Mouse (Mus musculus) ES-E14 (cell line): Measurements from ENCODE around the gene Igsf21. TPM values are rescaled to one million over a fixed set of nuclear protein-coding genes. Genes with fewer than 3 reads are reported as not detected.

Experiments used
- DNase-seq: peaks from one replicate; pipeline ENCODE4 v3.0.0-alpha.2; 2013; ENCODE audit warnings: low read depth, low spot score
- H3K27ac ChIP-seq: 2 replicates; pipeline ENCODE4 v1.5.1; 2012; ENCODE audit warnings: low read depth, mild to moderate bottlenecking, low read length, moderate library complexity, mixed read lengths; ENCODE audit not compliant: poor library complexity, insufficient read depth, severe bottlenecking
- H3K36me3 ChIP-seq: 2 replicates; pipeline ENCODE4 v1.6.1; 2012; ENCODE audit warnings: mild to moderate bottlenecking, low read length, moderate library complexity, mixed read lengths; ENCODE audit not compliant: control insufficient read depth, poor library complexity, insufficient read depth, severe bottlenecking
- H3K4me1 ChIP-seq, 2 experiments: fragments of 150-350 bp in 1 of 2; sonication (generic) in 1 of 2; 2 replicates each; pipeline ENCODE4 v1.6.1; 2012; ENCODE audit warnings: low read length in 2 of 2, mild to moderate bottlenecking in 1 of 2, mixed read lengths in 1 of 2; ENCODE audit not compliant: control insufficient read depth in 2 of 2, insufficient read depth in 2 of 2, poor library complexity in 1 of 2
- H3K4me3 ChIP-seq, 2 experiments: fragments of 150-350 bp in 1 of 2; sonication (generic) in 1 of 2; 2 replicates each; pipeline ENCODE4 v1.5.1; 2012; ENCODE audit warnings: low read length in 2 of 2, low read depth in 1 of 2, mild to moderate bottlenecking in 1 of 2, mixed read lengths in 1 of 2; ENCODE audit not compliant: insufficient read depth in 1 of 2, poor library complexity in 1 of 2, severe bottlenecking in 1 of 2
- H3K9ac ChIP-seq: 2 replicates; pipeline ENCODE4 v1.6.1; 2012; ENCODE audit warnings: low read depth, mild to moderate bottlenecking, low read length, mixed read lengths; ENCODE audit not compliant: poor library complexity, insufficient read depth, severe bottlenecking
- H3K9me3 ChIP-seq: fragments of 150-350 bp; sonication (generic); 2 replicates; pipeline ENCODE4 v1.6.1; 2012; ENCODE audit warnings: low read depth, mild to moderate bottlenecking, low read length; ENCODE audit not compliant: control insufficient read depth, insufficient read depth
- CHD2 ChIP-seq: IDR thresholded peaks from 2 replicates; pipeline ENCODE4 v1.6.1; 2014; ENCODE audit warnings: mild to moderate bottlenecking, low read depth, low read length, inconsistent platforms
- HCFC1 ChIP-seq: IDR thresholded peaks from 2 replicates; pipeline ENCODE4 v1.6.1; 2012; ENCODE audit warnings: low read length, inconsistent platforms, borderline replicate concordance; ENCODE audit not compliant: insufficient read depth
- MAFK ChIP-seq: IDR thresholded peaks from 2 replicates; pipeline ENCODE4 v1.6.1; 2014; ENCODE audit warnings: mild to moderate bottlenecking, low read depth, low read length, inconsistent platforms; ENCODE audit not compliant: insufficient read depth
- ZC3H11A ChIP-seq: IDR thresholded peaks from 2 replicates; pipeline ENCODE4 v1.6.1; 2012; ENCODE audit warnings: low read depth, mild to moderate bottlenecking, inconsistent platforms, low read length, borderline replicate concordance
- ZNF384 ChIP-seq: IDR thresholded peaks from 2 replicates; pipeline ENCODE4 v1.6.1; 2012; ENCODE audit warnings: low read depth, low read length, inconsistent platforms
- in situ Hi-C, 2 experiments: fragments of 600-800 bp; cut with MboI; formaldehyde crosslinking; loops; one replicate each; pipeline ENCODE4 v1.15.1; 2025; ENCODE audit warnings: low sequenced_read_pairs in 2 of 2, inconsistent platforms in 1 of 2; ENCODE audit not compliant: unreplicated experiment in 2 of 2
- total RNA-seq: library from RNA; depleted of rRNA; stranded (reverse); fragments of 300-350 nt; gene quantifications from 2 replicates; pipeline ENCODE4 v1.2.3, GENCODE M21; 2012

Gene Igsf21
- total RNA-seq, 1 experiment, result 2.5 TPM

GRCm38 (mm10) chr4:140173084-140173483, 73.5 kb downstream of the Igsf21 start:
- Histone ChIP-seq H3K27ac (peak overlapping the region; percentile 13; the same call in 1 of the 2 replicates), H3K9me3 (no peaks in the 10 kb centered on the region), H3K9ac (no peak overlapping the region), H3K4me3 (no peak overlapping the region), H3K4me1 (peaks cover 0 to 12% of the 10 kb centered on the region in 2 experiments; a peak in 2 of 4 replicates), H3K36me3 (no peaks in the 10 kb centered on the region)
- TF ChIP-seq MAFK, result no peak
- TF ChIP-seq ZNF384, result no peak
- no peak for TF ChIP-seq CHD2
- in situ Hi-C loops, result no loop called here
- no peak for DNase-seq

- Histone ChIP-seq H3K27ac (no peak overlapping the region), H3K9me3 (no peaks in the 10 kb centered on the region), H3K4me1 (peaks cover 0 to 12% of the 10 kb centered on the region in 2 experiments; a peak in 2 of 4 replicates), H3K36me3 (no peaks in the 10 kb centered on the region), H3K9ac (no peak overlapping the region), H3K4me3 (no peak overlapping the region)
- in situ Hi-C loops, result no loop called here
- TF ChIP-seq ZC3H11A (no peak), HCFC1 (no peak), ZNF384 (no peak)
- no peak for DNase-seq
These were observed 74.7 kb downstream of the Igsf21 start for GRCm38 (mm10) chr4:140171917-140172316.

- no peak for DNase-seq
- in situ Hi-C loops, result no loop called here
- no peak overlapping the region for H3K4me3 ChIP-seq
These were observed 75.4 kb downstream of the Igsf21 start for GRCm38 (mm10) chr4:140171189-140171588.

GRCm38 (mm10) chr4:140165851-140166250, 80.7 kb downstream of the Igsf21 start:
- Histone ChIP-seq H3K27ac (no peak overlapping the region), H3K4me3 (no peak overlapping the region), H3K9ac (no peak overlapping the region), H3K9me3 (no peaks in the 10 kb centered on the region), H3K36me3 (no peaks in the 10 kb centered on the region), H3K4me1 (0 out of 4 replicates have a peak, but pooled peaks cover 0 to under 1% of the 10 kb centered on the region in 2 experiments)
- no peak for DNase-seq
- no peak for TF ChIP-seq ZNF384
- TF ChIP-seq MAFK, result no peak
- TF ChIP-seq HCFC1, result no peak
- no peak for TF ChIP-seq ZC3H11A
- no peak for TF ChIP-seq CHD2
- in situ Hi-C loops, result no loop called here

More at GRCm38 (mm10) chr4:140171189-140171588, 75.4 kb downstream of the Igsf21 start:
- TF ChIP-seq ZNF384 (no peak), HCFC1 (no peak), MAFK (no peak), CHD2 (no peak), ZC3H11A (no peak)
- H3K4me1 ChIP-seq, result peaks cover 0 to 12% of the 10 kb centered on the region in 2 experiments; a peak in 2 of 4 replicates
- no peak overlapping the region for H3K27ac ChIP-seq
- no peaks in the 10 kb centered on the region for H3K9me3 ChIP-seq
- no peak overlapping the region for H3K9ac ChIP-seq
- H3K36me3 ChIP-seq, result no peaks in the 10 kb centered on the region

- Histone ChIP-seq H3K4me1 (peaks cover 6 to 7% of the 10 kb centered on the region in 2 experiments; a peak in 3 of 4 replicates), H3K27ac (no peak overlapping the region), H3K9me3 (no peaks in the 10 kb centered on the region), H3K9ac (no peak overlapping the region), H3K36me3 (no peaks in the 10 kb centered on the region), H3K4me3 (no peak overlapping the region)
- in situ Hi-C loops, result no loop called here
- TF ChIP-seq ZC3H11A (no peak), MAFK (no peak), HCFC1 (no peak), ZNF384 (no peak), CHD2 (no peak)
- no peak for DNase-seq
These were observed 81.9 kb downstream of the Igsf21 start for GRCm38 (mm10) chr4:140164662-140165061.
